Mouse (Mus musculus): ENCODE data around the gene Vrk1.

GRCm38 (mm10) chr12:106082958-106083381 is 72.9 kb downstream of the Vrk1 start:
- TF ChIP-seq POLR2A (IDR thresholded peaks at IDR 0.05; ENCODE audit: insufficient read length, low read depth) (no peak), USF1 (IDR thresholded peaks at IDR 0.05; ENCODE audit: low read depth) (no peak), E2F4 (IDR thresholded peaks at IDR 0.05; ENCODE audit: insufficient read depth) (no peak), MYOD1 (IDR thresholded peaks at IDR 0.05; ENCODE audit: control insufficient read depth in 1 of 3, insufficient read length in 2 of 3, low read depth in 2 of 3) (no peak), MAX (IDR thresholded peaks at IDR 0.05; ENCODE audit: low read depth) (no peak), TCF12 (IDR thresholded peaks at IDR 0.05; ENCODE audit: insufficient read depth, poor library complexity, severe bottlenecking) (no peak), MYOG (IDR thresholded peaks at IDR 0.05; ENCODE audit: control insufficient read depth in 1 of 3, insufficient read depth in 1 of 3, insufficient read length in 2 of 3, low read depth in 2 of 3) (no peak), POLR2AphosphoS2 (IDR thresholded peaks at IDR 0.05; ENCODE audit: insufficient read length, low read depth) (no peak), REST (IDR thresholded peaks at IDR 0.05; ENCODE audit: insufficient read depth, insufficient read length) (no peak), CEBPB (IDR thresholded peaks at IDR 0.05; ENCODE audit: insufficient read depth, poor library complexity, severe bottlenecking) (no peak), TCF3 (IDR thresholded peaks at IDR 0.05; ENCODE audit: insufficient read length, low read depth) (no peak)
